Mouse (Mus musculus) retina, postnatal 7 days (tissue): Measurements from ENCODE around the gene Pi4k2a.
A peak's percentile ranks its signal among the peaks of the same experiment; 100 is the strongest.

Experiments
- DNase-seq: peaks from one replicate; pipeline ENCODE4 v3.0.0-alpha.2; 2012; ENCODE audit warnings: low read depth, low spot score

The Pi4k2a gene

GRCm38 (mm10) chr19:42135070-42135469, 44.8 kb downstream of the Pi4k2a start:
- DNase-seq, result no peak

GRCm38 (mm10) chr19:42136126-42136525, 45.9 kb downstream of the Pi4k2a start:
- DNase-seq, result no peak

- no peak for DNase-seq
Measured at GRCm38 (mm10) chr19:42137167-42137672, 47.0 kb downstream of the Pi4k2a start.

- no peak for DNase-seq
Measured at GRCm38 (mm10) chr19:42138517-42139285, 48.4 kb downstream of the Pi4k2a start.

GRCm38 (mm10) chr19:42139724-42140517, 49.7 kb downstream of the Pi4k2a start:
- DNase-seq, result no peak

- DNase-seq, result no peak
Measured at GRCm38 (mm10) chr19:42141998-42142397, 51.7 kb downstream of the Pi4k2a start.

GRCm38 (mm10) chr19:42142757-42143156, 52.5 kb downstream of the Pi4k2a start:
- DNase-seq, result no peak

GRCm38 (mm10) chr19:42144067-42144466, 53.8 kb downstream of the Pi4k2a start:
- DNase-seq, result no peak

- DNase-seq, result peak; percentile 66
Measured at GRCm38 (mm10) chr19:42144541-42145167, 54.4 kb downstream of the Pi4k2a start.

- DNase-seq, result no peak
Measured at GRCm38 (mm10) chr19:42145210-42145609, 54.9 kb downstream of the Pi4k2a start.

- no peak for DNase-seq
Measured at GRCm38 (mm10) chr19:42145731-42146130, 55.5 kb downstream of the Pi4k2a start.

- DNase-seq, result no peak
Measured at GRCm38 (mm10) chr19:42146276-42147010, 56.2 kb downstream of the Pi4k2a start.

GRCm38 (mm10) chr19:42147170-42147768, 57.0 kb downstream of the Pi4k2a start, which contains the start of gene Marveld1:
Marveld1 (plus strand) TSS chr19:42147400.
- DNase-seq, result no peak

- DNase-seq, result no peak
Measured at GRCm38 (mm10) chr19:42147769-42148568, 57.7 kb downstream of the Pi4k2a start.

- DNase-seq, result no peak
Measured at GRCm38 (mm10) chr19:42148569-42148860, 58.2 kb downstream of the Pi4k2a start.

GRCm38 (mm10) chr19:42151990-42152389, 61.7 kb downstream of the Pi4k2a start:
- peak; percentile 78 for DNase-seq

GRCm38 (mm10) chr19:42157493-42158237, 67.4 kb downstream of the Pi4k2a start:
- DNase-seq, result no peak

GRCm38 (mm10) chr19:42158246-42159017, 68.2 kb downstream of the Pi4k2a start:
- DNase-seq, result no peak

GRCm38 (mm10) chr19:42163764-42164163, 73.5 kb downstream of the Pi4k2a start, which contains the start of gene Zfyve27:
Zfyve27 (plus strand) TSS chr19:42163951.
- DNase-seq, result no peak
